Comparison of ENCODE assay signal across 15 mouse cellular contexts in genomic region chr2:109562996-109563395, GRCm38 (mm10).
"Had no signal": no experiment of that assay in that cellular context is flagged by ENCODE, and none has a peak within 500 bp of the region (broad histone marks: within the 10 kb centered on the region; RNA-seq: fewer than 3 reads in every experiment).

No protein-coding gene starts in this region.

- DNase-seq: kidney, adult 2 months; kidney, postnatal 25 days; layer of hippocampus, adult 9-11 months; liver; midbrain, embryonic 14.5 days; thymus, adult 18-20 months; thymus, postnatal 36 days had no signal

- H3K4me1 ChIP-seq: limb, embryonic 13.5 days; liver, embryonic 12.5 days; liver, embryonic 15.5 days had no signal

- H3K9ac ChIP-seq: limb, embryonic 13.5 days; liver, embryonic 12.5 days; liver, embryonic 15.5 days had no signal

- H3K36me3 ChIP-seq: limb, embryonic 10.5 days; limb, embryonic 13.5 days; liver, embryonic 12.5 days; liver, embryonic 15.5 days had no signal

- H3K4me2 ChIP-seq: limb, embryonic 13.5 days; liver, embryonic 12.5 days; liver, embryonic 15.5 days had no signal

- H3K4me3 ChIP-seq: layer of hippocampus, adult 2 months; limb, embryonic 10.5 days; limb, embryonic 13.5 days; liver, embryonic 12.5 days; liver, embryonic 15.5 days had no signal

- ATAC-seq: intestine, embryonic 16.5 days; liver, embryonic 12.5 days had no signal

- H3K27ac ChIP-seq: kidney, postnatal 0 days; layer of hippocampus, adult 2 months; limb, embryonic 10.5 days; limb, embryonic 13.5 days; liver, embryonic 12.5 days; liver, embryonic 15.5 days; macrophage had no signal

- H3K9me3 ChIP-seq: limb, embryonic 10.5 days; limb, embryonic 13.5 days; liver, embryonic 12.5 days; liver, embryonic 15.5 days had no signal

- H3K27me3 ChIP-seq: limb, embryonic 13.5 days; liver, embryonic 12.5 days; liver, embryonic 15.5 days had no signal
